Mouse (Mus musculus): ENCODE measurements around the gene Bpi. TPM values are rescaled to one million over a fixed set of nuclear protein-coding genes. Genes with fewer than 3 reads are reported as not detected.
A peak's percentile ranks its signal among the peaks of the same experiment; 100 is the strongest.

Gene Bpi
- polyA plus RNA-seq, 1 experiment from 2014 or later, result not detected

DNA sequence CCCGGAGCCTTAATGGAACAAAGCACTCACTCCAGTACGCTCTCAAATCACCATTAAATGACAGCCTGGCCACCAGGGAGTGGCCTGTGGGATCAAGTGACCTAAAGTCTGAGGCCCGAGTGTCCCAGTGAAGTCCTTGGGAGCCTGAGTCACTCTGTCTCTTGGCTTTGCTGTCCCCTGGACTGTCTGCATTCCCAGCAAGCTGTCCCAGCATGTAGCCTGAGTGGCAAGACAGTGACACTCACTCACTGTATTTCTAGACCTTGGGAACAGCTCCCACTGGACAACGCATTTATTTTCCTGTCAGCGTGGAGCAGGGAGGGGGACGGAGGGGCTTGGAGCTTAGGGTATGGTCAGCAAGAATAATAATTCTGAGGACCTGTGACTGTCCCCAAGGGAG lies 18.6 kb downstream of the Bpi start:
- no peak for DNase-seq (ENCODE audit: low spot score)
- Histone ChIP-seq H3K4me1 (replicated peaks) (peaks cover 54% of the 10 kb centered on the region), H3K36me3 (no peaks in the 10 kb centered on the region), H3K4me3 (no peak overlapping the region), H3K27ac (no peak overlapping the region), H3K9me3 (no peaks in the 10 kb centered on the region), H3K27me3 (ENCODE audit: insufficient read depth, poor library complexity, severe bottlenecking) (no peaks in the 10 kb centered on the region)
- WGBS, result 59% methylated on average over 6 of the region's 6 CpGs

DNA sequence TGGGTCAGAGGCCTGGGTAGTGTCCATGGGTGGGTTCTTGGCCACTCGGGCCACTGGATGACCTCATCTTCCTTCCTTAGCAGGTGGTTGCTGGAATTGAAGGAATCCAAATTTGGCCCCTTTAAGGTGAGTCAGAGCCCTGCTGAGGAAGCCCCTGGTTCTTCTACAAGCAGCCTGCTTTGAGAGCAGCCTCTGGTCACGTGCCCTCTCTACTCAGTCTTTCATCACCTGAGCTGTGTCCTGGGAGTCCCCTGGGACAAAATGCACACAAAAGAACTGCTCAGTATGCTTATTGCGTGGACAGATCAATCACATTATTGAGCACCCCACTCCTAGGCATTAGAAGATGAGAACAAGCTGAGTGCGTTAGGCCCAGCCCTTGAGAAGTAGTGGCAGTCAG lies 19.0 kb downstream of the Bpi start:
- Histone ChIP-seq H3K27ac (no peak overlapping the region), H3K36me3 (no peaks in the 10 kb centered on the region), H3K4me3 (no peak overlapping the region), H3K4me1 (replicated peaks) (peaks cover 58% of the 10 kb centered on the region), H3K9me3 (no peaks in the 10 kb centered on the region), H3K27me3 (ENCODE audit: insufficient read depth, poor library complexity, severe bottlenecking) (no peaks in the 10 kb centered on the region)
- DNase-seq (ENCODE audit: low spot score), result no peak
- 71% methylated on average over 4 of the region's 4 CpGs for WGBS

DNA sequence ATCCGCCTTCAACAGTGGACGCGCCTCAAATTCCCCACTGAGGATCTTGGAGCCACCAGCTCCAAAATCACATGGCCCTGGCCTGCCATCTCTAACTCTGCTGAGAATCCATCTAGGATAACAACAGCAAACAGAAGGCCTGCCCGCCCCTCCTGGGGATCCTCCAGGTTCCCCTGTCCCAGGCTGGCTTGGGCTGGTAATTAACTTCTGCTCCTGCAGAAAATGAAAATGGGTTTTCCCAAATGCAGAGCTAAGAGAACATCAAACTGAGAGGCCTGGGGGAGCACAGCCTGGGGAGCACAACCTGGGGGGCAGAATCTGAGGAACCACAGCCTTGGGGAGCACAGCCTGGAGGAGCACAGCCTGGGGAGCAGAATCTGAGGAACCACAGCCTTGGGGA lies 21.8 kb downstream of the Bpi start:
- Histone ChIP-seq H3K4me1 (replicated peaks) (peaks cover 53% of the 10 kb centered on the region), H3K4me3 (no peak overlapping the region), H3K36me3 (no peaks in the 10 kb centered on the region), H3K9me3 (no peaks in the 10 kb centered on the region), H3K27me3 (ENCODE audit: insufficient read depth, poor library complexity, severe bottlenecking) (no peaks in the 10 kb centered on the region; the same call in 1 of the 2 replicates), H3K27ac (0 out of 2 replicates have a peak overlapping the region, but pooled peaks have one; percentile 12)
- no peak for DNase-seq (ENCODE audit: low spot score)
- 88% methylated on average over 4 of the region's 4 CpGs for WGBS

DNA sequence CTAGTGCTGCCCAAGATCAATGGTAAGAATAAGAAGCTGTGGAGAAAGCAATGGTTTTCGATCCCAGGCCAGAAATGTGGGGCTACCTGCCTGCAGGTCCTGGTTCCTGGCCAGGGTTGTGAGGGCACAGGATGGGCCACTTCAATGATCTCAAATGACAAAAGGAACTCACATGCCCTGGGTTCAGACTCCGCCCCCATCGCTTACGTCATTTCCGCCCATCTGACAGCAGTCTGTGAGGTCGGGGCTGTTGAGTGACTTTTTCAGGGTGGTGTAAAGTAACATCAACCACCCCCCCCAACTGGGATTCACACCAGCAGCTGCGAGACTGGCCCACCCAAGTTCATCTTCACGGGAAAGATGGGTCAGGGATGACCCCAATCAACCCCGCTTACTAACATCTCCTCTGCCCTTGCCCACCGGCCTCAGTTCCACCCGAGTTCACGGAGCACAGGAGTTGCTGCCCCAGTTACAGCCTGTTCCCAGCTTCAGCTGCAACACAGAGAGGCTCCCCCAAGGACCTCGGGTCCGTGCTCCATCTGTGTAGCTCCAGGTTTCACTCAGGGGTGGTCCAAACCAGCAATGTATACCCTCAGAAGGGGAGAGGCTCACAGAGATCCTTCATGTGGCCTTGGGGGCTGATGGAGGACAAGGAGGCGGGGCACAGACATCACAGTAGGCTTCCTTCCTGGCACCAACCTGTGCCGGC lies 23.8 kb downstream of the Bpi start:
- Histone ChIP-seq H3K4me3 (no peak overlapping the region), H3K36me3 (no peaks in the 10 kb centered on the region), H3K27ac (peak overlapping the region; percentile 3; the same call in 1 of the 2 replicates), H3K9me3 (no peaks in the 10 kb centered on the region), H3K27me3 (ENCODE audit: insufficient read depth, poor library complexity, severe bottlenecking) (no peaks in the 10 kb centered on the region; the same call in 1 of the 2 replicates), H3K4me1 (replicated peaks) (peaks cover 40% of the 10 kb centered on the region)
- no peak for DNase-seq (ENCODE audit: low spot score)
- 67% methylated on average over 16 of the region's 16 CpGs for WGBS

DNA sequence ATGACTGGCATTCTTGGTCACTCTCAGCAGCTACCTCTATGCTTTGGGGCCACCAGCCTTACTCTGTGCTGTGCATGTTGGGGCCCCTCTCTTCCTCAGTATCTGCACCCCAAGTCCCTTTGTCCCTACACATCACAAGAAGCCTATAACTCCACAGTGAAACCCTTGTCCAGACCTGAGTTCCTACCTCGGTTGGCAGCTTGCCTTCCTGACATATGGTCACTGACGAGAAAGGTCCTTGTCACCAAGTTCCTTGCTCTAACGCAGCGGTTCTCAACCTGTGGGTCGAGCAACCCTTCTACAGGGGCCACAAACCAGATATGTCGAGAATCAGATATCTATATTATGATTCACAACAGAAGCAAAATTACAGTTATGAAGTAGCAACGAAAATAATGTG lies 25.2 kb downstream of the Bpi start:
- WGBS, result 84% methylated on average over 7 of the region's 7 CpGs
- no peaks in the 10 kb centered on the region for H3K9me3 ChIP-seq
- H3K27ac ChIP-seq, result no peak overlapping the region
- no peaks in the 10 kb centered on the region for H3K36me3 ChIP-seq
- no peaks in the 10 kb centered on the region; the same call in 1 of the 2 replicates for H3K27me3 ChIP-seq (ENCODE audit: insufficient read depth, poor library complexity, severe bottlenecking)
- DNase-seq (ENCODE audit: low spot score), result no peak
- H3K4me1 ChIP-seq (replicated peaks), result peaks cover 26% of the 10 kb centered on the region
- no peak overlapping the region for H3K4me3 ChIP-seq

DNA sequence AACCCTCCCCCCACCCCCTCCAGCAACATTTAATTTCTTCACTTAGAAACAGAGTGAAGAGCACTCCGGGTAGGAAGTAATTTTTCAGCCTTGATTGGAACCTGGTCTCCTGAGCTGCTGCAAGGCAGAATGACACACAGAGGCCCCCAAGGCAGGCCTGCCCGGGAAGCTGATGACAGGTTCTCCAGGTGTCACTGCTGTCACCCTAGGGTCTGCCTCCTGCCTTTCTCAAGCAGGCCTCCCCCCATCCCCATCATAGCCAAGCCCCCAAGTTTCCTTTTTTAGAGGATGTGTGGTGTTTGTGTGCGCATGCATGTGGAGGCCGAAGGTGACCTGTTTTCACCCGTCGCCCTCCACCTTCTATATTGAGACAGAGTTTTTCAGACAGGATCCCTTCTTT lies 25.9 kb downstream of the Bpi start:
- Histone ChIP-seq H3K27ac (no peak overlapping the region), H3K4me3 (no peak overlapping the region), H3K27me3 (ENCODE audit: insufficient read depth, poor library complexity, severe bottlenecking) (no peaks in the 10 kb centered on the region; the same call in 1 of the 2 replicates), H3K36me3 (no peaks in the 10 kb centered on the region), H3K9me3 (no peaks in the 10 kb centered on the region), H3K4me1 (replicated peaks) (peaks cover 26% of the 10 kb centered on the region)
- WGBS, result 87% methylated on average over 6 of the region's 6 CpGs
- no peak for DNase-seq (ENCODE audit: low spot score)

DNA sequence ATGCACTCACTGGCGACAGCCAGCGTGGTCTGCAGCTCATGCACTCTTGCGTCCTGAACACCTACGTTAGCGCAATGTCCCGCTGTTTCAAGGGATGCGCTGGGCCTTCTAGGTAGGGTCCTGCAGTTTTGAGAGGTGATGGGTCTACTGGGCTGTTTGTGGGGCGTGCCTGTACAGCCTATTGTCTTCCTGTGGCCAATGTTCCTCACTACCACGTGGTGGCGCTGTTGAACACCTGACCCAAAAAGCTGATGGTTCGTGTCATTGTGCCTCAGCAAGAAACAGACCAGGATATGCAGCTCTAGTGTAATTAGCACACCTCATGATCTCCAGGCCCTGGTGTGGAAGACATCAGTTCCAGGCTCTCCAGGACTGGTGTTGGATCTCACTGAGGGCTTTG lies 26.7 kb downstream of the Bpi start:
- no peaks in the 10 kb centered on the region for H3K9me3 ChIP-seq
- H3K27me3 ChIP-seq (ENCODE audit: insufficient read depth, poor library complexity, severe bottlenecking), result no peaks in the 10 kb centered on the region; the same call in 1 of the 2 replicates
- peak overlapping the region; percentile 71 for H3K27ac ChIP-seq
- no peak overlapping the region for H3K4me3 ChIP-seq
- 17% methylated on average over 11 of the region's 11 CpGs for whole genome bisulfite sequencing
- H3K36me3 ChIP-seq, result no peaks in the 10 kb centered on the region
- peak; percentile 65 for DNase-seq (ENCODE audit: low spot score)
- peaks cover 26% of the 10 kb centered on the region for H3K4me1 ChIP-seq (replicated peaks)

DNA sequence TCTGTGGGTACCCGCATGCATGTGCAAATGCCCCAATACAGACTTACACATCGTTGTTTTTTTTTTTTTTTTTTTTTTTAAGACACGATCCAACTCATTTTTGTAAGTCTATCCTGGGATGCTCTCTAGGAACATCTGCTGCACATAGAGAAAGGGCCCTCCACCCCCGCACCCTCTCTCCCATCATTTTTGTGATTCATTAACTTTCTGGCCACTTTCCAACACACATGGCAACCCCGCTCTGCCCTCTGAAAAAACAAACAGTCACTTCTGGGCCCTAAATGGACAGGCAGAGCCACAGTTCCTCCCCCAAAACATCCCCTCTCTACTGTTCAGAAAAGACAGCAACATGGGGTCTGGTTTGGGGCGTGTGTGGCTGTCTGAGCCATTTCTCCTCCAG lies 27.8 kb downstream of the Bpi start:
- Histone ChIP-seq H3K27ac (no peak overlapping the region), H3K27me3 (ENCODE audit: insufficient read depth, poor library complexity, severe bottlenecking) (no peaks in the 10 kb centered on the region; the same call in 1 of the 2 replicates), H3K9me3 (no peaks in the 10 kb centered on the region), H3K36me3 (no peaks in the 10 kb centered on the region), H3K4me1 (replicated peaks) (peaks cover 26% of the 10 kb centered on the region), H3K4me3 (no peak overlapping the region)
- WGBS, result 81% methylated on average over 6 of the region's 6 CpGs
- DNase-seq (ENCODE audit: low spot score), result no peak

DNA sequence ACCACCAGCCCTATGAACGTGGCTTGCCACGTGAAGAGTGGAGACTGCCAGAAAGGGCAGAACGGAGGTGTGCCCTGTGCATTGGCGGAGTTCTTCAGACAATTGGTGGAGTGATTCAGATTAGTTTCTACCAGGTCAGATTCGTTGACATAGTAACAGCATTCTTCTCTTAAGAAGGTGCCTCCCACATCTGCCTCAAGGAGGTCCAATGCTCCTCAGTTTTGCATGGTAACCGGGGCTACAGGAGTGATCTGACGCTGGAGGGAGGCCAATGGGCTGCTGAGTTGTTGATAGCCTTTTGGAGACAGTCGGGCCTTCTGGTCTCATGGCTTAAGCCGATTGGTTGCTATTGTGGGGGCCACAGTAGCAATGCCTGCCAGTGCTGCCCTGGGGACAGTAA lies 37.8 kb downstream of the Bpi start:
- H3K36me3 ChIP-seq, result no peaks in the 10 kb centered on the region
- 71% methylated on average over 9 of the region's 9 CpGs for WGBS
- H3K4me1 ChIP-seq (replicated peaks), result 0 out of 2 replicates have a peak, but pooled peaks cover 4% of the 10 kb centered on the region
- H3K27ac ChIP-seq, result no peak overlapping the region
- DNase-seq (ENCODE audit: low spot score), result no peak
- no peaks in the 10 kb centered on the region for H3K9me3 ChIP-seq
- no peak overlapping the region for H3K4me3 ChIP-seq
- H3K27me3 ChIP-seq (ENCODE audit: insufficient read depth, poor library complexity, severe bottlenecking), result no peaks in the 10 kb centered on the region

DNA sequence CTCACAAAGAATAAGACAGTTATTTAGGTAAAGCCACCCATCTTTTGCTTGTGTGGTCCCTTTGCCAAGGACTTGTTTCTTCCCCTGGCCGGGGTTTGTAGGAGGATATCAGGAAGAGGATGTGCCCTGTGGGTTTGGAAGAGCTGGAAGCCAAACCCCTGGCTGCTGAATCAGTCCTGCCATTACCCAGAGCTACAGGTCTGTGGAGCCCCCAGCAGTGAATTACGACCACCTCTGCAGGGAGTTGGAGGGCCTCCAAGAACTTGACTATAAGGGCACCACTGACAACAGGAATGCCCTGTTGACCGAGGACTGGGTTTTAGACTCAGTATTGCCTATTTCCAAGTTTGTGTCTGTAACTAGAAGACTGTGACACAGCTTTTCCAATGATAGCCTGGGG lies 41.3 kb downstream of the Bpi start:
- WGBS, result 84% methylated on average over 3 of the region's 3 CpGs
- Histone ChIP-seq H3K9me3 (no peaks in the 10 kb centered on the region), H3K4me3 (no peak overlapping the region), H3K36me3 (no peaks in the 10 kb centered on the region), H3K4me1 (replicated peaks) (0 out of 2 replicates have a peak, but pooled peaks cover 4% of the 10 kb centered on the region), H3K27ac (no peak overlapping the region), H3K27me3 (ENCODE audit: insufficient read depth, poor library complexity, severe bottlenecking) (no peaks in the 10 kb centered on the region)
- DNase-seq (ENCODE audit: low spot score), result no peak

DNA sequence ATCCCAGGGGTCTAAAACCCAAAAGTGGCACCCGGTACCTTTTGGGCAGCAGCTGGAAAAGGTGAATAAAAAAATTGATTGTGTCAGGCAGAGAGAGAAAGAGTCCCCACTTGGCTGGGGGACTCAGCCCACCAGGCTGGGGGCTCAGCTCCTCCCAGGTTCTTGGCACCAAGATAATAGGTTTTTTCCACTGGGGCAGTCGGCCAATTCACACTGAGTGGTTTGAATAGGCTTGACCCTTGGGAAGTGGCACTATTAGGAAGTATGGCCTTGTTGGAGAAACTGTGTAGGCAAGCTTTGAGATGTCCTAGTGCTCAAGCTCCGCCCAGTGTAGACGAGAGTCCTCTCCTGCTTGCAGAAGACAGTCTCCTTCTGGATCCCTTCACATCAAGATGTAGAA lies 41.8 kb downstream of the Bpi start:
- no peak for DNase-seq (ENCODE audit: low spot score)
- H3K4me1 ChIP-seq (replicated peaks), result 0 out of 2 replicates have a peak, but pooled peaks cover 4% of the 10 kb centered on the region

DNA sequence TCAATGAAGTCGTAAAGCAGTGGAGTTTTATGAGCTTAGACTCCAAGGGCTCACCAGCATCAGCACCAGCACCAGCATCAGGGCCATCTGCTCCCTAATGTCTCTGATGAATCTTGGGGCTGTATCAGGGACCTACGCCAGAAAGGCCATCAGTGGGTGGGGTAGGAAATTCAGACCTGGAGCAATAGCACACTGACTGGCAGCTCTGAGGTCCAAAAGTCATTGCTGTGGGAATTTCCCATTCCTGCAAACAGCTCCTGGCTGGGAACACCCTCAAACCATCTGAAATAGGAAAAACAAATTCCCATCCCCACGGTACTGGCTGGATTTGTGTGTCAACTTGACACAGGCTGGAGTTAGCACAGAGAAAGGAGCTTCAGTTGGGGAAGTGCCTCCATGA lies 44.9 kb downstream of the Bpi start:
- no peaks in the 10 kb centered on the region for H3K9me3 ChIP-seq
- DNase-seq (ENCODE audit: low spot score), result no peak
- WGBS, result 84% methylated on average over 3 of the region's 3 CpGs
- no peaks in the 10 kb centered on the region for H3K36me3 ChIP-seq
- no peak overlapping the region for H3K4me3 ChIP-seq
- peaks cover 15% of the 10 kb centered on the region for H3K4me1 ChIP-seq (replicated peaks)
- H3K27ac ChIP-seq, result no peak overlapping the region
- H3K27me3 ChIP-seq (ENCODE audit: insufficient read depth, poor library complexity, severe bottlenecking), result no peaks in the 10 kb centered on the region

More for the DNA sequence above, 41.8 kb downstream of the Bpi start:
- H3K36me3 ChIP-seq, result no peaks in the 10 kb centered on the region
- no peak overlapping the region for H3K4me3 ChIP-seq
- H3K27me3 ChIP-seq (ENCODE audit: insufficient read depth, poor library complexity, severe bottlenecking), result no peaks in the 10 kb centered on the region
- H3K27ac ChIP-seq, result no peak overlapping the region
- WGBS, result 84% methylated on average over 4 of the region's 4 CpGs
- H3K9me3 ChIP-seq, result no peaks in the 10 kb centered on the region

DNA sequence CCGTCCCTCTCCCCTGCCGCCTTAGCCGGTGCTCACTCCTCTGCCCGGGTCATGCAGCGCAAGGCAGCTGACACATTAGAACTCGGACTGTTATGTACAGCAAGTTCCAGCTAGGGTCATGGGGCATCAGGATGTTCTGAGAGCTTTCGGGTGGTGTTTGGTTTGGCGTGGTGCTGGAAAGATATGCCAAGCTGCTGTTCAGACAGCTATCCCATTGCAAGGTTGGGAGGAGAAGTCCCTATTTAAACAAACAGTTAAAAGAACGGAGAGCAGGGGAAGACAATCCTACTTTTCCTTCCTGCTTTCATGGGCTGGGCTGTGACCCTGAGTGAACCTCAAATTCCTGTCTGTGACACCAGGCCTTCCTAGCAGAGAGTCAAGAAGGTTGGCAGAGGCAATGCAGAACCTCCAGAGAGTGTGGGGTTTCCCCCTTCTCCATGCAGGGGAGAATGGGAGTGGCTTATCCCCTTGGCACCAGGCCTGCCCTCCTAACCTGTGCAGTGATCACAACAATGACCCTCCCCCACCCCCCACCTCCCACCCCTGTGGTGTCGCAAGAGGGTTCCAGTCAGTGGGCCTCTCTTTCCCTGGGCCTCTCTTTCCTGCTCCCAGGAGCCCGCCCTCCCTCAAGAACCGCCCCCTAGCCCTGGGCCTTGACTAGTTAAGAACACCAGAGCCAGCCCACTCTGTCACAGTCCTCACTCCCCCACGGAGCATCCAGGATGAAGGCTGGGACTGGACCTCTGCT lies 48.2 kb downstream of the Bpi start, which contains the start of gene Lbp:
Lbp (plus strand) TSS at position 546 of the 748 bp plus-strand sequence.
- peak within 1 kb of the TSS; percentile 66 for H3K27ac ChIP-seq
- H3K36me3 ChIP-seq, result no peaks in the 10 kb centered on the region
- 40% methylated on average over 13 of the region's 13 CpGs for WGBS
- peak; percentile 40 for DNase-seq (ENCODE audit: low spot score)
- peaks cover 15% of the 10 kb centered on the region for H3K4me1 ChIP-seq (replicated peaks)
- no peaks in the 10 kb centered on the region for H3K27me3 ChIP-seq (ENCODE audit: insufficient read depth, poor library complexity, severe bottlenecking)
- no peak within 1 kb of the TSS for H3K4me3 ChIP-seq
- H3K9me3 ChIP-seq, result no peaks in the 10 kb centered on the region

All from hindbrain, embryonic 10.5 days (tissue).